Mouse (Mus musculus) megakaryocyte, adult 5-6 weeks (primary cell): ENCODE data around the gene Tfb1m. TPM values are rescaled to one million over a fixed set of nuclear protein-coding genes. Genes with fewer than 3 reads are reported as not detected.

Experiments
- ATAC-seq: 2 replicates; pipeline ENCODE4 v1.8.0; 2016; ENCODE audit warnings: mild to moderate bottlenecking, inconsistent platforms; ENCODE audit not compliant: poor library complexity, severe bottlenecking
- total RNA-seq, 2 experiments: library from RNA; stranded (forward) in 1 of 2; stranded (reverse) in 1 of 2; fragments of 153-499, 151-499 nt in 1 of 2; fragments of 221-1000, 200-1000 nt in 1 of 2; gene quantifications; 2 replicates each; pipeline versions ENCODE4 v1.2.3 to v1.2.4; 2015 to 2017

Gene Tfb1m
- total RNA-seq, 2 experiments from 2014 or later = 9.8 to 14.6 TPM

DNA sequence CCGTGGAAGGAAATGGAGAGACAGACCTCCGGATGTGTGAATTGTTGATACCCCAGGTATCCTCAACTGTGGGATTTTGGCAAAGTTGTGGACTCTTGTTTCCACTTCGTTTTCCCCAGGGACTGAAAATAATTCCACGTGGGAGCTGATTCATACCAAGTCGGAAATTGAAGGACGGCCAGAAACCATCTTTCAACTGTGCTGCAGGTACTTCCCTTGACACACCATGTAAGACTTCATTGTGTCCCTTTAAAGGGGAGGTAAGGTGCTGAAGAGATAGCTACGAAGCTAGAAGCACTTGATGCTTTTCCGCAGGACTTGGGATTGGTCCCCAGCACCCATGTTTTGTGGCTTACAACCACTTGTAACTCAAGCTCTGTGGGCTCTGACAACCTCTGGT lies 41.7 kb downstream of the Tfb1m start:
- no peak for ATAC-seq

DNA sequence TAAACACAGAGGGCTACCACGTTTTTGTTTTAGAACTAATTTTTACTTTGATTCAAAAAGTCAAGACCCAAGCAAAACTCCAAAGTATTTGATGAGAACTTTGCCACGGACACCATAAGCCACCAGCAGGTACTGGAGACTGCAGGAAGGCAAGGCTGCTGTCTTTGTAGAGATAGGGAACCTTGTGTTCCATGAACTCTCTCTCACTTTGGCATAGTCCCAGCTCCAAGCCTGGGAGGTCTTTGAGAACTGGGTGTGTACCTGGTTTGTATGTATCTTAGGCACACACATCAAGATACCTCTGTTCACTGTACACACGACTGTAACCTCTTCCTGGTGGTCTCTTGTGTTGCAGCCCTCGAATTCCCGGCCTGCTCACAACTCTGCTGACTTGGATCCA lies 43.3 kb downstream of the Tfb1m start:
- ATAC-seq = no peak

DNA sequence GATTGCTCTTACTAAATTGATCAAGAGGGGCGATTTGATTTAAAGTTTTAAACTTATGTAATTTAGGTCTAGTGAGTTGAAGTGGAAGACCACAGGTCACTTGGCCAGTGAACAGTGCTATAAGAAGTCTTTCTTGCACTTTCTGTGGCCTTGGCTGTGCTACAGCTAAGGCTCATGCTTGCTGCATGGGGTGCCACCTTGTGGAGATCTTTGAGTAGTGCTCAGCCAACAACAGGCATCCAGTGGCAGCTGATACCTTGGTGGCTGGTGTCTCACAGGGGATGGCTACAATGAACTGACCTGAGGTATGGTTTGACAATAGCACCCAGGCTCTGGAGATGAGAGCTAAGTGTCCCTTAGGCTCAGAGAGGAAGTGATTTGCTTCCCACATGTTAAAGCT lies 47.7 kb downstream of the Tfb1m start:
- ATAC-seq = peak; percentile 97

DNA sequence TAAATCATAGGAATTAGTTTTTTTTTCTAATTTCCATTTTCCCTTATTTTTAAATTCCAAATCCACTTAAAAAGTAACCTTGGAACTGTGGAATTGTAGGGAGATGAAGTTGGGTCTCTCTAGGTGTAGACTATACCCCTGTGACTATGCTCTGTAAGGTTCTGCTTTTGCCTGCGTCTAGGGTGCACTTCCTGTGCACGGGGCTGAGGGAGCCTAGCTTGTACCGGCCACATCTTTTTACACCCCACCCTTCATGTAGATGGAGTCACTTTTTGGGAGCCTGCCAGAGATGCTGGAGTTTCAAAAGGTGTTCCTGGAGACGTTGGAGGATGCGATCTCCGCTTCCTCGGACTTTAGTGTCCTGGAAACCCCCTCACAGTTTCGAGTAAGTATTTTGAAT lies 51.1 kb downstream of the Tfb1m start:
- 0 out of 2 replicates have a peak, but pooled peaks have one; percentile 41 for ATAC-seq

DNA sequence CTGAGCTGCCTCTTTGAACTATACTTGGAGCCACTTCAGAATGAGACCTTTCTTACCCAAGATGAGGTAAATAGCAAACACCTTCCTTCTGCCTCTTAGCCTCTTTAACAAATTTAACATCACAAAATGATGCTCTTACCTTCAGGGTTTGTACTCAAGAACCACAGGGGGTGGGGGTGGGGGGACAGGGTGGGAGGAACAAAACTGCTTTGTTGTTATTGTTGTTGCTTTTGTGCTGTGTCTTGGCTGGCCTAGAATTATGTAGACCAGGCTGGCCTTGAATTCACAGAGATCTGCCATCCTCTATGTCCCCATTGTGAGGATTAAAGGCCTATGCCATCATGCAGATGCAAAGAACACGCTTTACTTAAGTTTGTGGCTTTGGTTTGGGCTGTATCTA lies 51.9 kb downstream of the Tfb1m start:
- no peak for ATAC-seq

DNA sequence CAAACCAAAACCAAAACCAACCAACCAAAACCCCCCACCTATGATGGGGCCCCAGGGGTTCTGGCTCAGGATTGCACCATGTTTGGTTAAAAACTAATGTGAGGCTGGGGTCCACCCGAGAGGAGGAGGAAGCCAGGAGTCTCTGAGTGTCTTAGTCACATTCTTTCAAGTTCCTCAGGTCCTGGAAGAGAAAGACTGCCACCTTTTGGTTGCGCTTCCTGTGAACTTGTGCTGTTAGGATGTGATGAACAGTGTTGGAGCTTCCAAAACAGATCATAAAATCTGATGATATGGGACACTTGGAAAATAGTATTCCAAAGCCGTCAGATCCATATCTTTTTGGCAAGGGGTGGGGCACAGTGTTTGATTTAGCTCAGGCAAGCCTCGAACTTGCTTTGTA lies 56.6 kb downstream of the Tfb1m start:
- ATAC-seq = no peak

DNA sequence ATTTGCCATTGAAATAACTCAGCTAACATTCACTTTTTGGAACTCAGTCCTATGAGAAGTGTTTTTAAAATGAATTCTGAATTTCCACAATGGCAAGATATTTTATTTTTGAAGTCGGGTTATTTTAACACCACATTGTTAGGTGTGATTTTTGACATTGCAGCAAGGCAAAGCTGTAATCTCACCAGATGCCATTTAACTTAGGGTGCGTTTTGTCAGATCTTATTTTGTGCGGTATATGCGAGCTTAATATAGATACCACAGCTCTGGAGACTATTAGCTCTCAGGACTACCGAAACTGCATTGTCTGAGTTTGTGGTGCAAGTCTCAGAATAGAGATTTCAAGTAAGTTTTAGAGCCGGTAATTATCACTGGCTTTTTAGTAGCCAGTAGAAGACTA lies 57.5 kb downstream of the Tfb1m start:
- no peak for ATAC-seq

DNA sequence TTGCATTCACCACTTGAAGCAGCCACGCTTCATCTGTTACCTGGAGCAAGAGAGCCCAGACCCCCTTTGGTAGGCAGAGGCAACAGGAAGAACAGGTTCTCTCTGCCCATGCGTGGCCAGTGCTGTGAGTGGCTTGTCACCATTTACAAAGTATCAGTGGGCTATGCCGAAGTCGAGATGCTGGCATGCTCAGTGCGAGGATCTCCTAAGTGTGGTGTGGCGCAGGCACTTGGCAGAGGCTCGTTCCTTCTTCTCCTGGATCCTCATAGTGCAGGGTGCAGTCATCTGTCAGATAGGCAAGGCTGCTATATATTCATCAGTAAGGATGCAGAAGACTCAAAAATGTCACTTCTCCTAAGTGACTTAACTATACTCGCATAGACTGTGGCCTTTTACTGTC lies 58.1 kb downstream of the Tfb1m start:
- no peak for ATAC-seq

DNA sequence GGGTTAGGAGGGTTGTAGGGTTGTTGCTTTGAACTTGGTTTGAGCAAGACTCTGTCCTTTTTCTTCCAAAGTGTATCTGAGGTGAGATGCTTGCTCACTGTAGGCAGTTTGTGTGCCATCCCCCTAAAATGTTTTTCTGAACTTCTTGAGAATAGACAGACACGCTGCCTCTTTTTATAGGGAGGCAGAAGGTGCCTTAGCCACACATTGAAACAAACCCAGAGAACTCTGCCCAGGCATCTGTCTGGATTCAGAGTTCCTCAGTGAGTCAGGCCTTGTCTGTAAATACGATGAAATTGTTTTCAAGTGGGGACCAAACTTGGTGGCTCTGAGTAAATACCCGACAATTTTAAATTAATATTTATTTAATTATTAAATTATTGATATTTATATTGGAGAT lies 59.0 kb downstream of the Tfb1m start:
- no peak for ATAC-seq

DNA sequence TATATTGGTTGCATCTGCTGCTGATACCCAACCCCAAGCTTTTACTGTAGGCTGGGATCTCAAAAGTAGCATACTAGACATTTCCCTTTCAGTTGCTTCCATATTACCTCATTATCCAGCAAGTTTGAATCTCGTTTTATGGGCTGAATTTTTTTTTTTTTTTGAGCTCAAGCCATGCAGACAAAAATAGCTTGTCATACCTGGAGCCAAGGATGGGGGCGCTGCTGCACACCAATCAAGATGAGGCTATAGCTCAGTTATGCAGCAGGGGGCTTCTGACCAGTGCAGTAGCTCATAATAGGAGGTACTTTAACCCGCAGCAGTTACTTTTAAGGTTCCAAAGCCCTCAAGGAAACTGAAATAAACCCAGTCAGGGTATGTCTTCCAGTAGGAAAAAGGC lies 59.5 kb downstream of the Tfb1m start:
- peak; percentile 75; the same call in 1 of the 2 replicates for ATAC-seq

DNA sequence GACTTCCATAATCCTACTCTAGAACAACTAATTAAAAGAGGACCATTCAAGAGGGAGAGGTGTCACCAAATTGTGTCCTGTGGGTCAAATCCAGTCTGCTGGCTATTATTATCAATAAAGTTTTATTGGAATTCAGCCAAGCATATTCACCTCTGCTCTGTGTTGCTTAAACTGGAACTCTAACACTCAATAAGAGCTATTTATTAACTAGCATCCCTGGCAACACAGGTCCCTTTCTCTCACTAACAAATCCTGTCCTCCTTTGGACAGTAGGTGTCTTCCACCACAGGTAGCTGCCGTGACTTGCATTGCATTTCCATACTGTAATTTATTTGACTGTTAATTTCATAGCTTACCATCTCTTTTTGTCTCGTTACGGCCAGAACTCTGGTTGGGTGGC lies 61.5 kb downstream of the Tfb1m start:
- ATAC-seq = no peak

DNA sequence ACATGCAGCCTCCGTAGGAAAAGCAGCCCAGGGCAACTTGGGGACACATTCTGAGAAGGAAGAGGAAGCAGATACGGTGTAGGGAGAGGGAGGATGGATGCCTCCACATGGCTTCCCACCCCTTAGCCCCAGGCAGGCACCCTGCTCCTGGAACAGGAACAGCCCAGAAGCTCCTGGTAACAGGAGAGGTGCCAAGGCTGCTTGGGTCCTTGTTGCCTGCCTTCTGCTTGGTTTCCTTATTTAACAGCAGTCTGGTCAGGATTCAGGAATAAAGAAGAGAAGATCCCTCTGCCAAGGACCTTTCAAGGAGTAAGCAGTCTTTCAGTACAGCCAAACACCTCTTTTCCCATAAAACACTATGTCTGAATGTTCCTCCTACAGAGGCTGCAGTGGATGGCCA lies 62.0 kb downstream of the Tfb1m start:
- ATAC-seq = no peak

DNA sequence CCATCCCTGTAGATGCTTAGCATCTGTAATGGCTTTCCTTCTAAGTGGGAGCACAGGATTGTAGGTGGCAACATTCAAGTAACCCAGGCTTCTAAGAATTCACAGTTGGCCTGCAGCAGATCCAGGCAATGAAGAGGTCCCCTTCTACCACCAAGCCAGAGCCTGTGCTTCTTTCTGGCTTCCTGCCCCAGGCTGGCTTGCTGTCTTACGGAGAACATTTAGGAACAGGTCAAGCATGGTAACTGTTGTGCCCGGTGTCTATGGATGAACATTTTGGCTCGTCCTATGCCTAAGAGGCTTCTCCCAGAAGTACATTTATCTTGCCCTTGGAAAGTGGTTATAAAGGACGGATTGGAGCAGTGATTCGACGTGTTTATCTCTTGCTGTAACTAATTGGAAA lies 65.9 kb downstream of the Tfb1m start:
- ATAC-seq = no peak

DNA sequence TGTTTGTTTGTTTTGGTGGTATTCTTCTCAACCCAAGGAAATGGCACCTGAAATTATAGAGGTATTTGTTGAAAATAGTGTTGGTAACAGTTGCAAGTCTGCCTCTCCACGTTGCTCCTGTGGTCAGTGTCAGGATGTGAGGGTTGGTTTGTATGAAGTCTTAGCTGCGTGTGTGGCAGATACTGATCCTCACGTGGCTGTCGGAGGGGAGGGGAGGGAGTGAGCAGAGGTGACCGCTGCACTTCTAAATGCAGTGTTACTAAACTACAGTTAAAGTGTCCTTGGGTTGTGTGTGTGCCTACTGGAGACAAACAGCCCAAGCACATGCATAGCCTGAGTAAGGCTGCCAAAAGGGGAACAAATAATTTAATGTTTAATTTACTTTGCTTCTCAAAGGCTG lies 66.5 kb downstream of the Tfb1m start:
- ATAC-seq = peak; percentile 69

DNA sequence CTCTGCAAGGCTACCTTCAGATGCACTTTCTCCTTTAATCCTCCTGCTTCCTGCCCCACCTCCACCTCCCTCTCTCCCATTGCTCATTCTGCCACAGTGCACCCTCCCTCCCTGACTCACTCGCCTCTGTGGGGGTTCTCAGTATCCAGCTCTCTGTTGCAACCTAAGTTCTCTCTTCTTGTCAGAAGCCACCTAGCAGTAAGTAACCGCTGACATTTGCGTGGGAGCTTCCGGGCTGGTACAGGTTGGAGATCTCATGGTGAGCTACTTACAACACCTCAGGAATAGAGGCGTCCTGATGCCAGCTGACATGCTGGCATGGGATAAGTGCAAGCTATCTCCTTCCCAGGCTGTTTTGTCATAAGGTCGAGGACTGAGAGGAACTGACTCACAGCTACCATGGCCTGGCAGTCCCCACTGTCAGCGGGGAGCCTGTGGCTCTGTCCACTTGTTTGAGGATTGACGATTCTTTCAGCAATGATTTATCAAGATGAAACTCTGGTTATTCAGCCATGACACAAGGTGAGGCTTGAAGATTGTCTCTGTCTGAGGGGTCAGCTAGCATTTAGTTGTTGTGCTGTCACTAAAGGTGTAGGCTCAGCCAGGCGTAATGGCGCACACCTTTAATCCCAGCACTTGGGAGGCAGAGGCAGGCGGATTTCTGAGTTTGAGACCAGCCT lies 67.2 kb downstream of the Tfb1m start:
- peak; percentile 77 for ATAC-seq

DNA sequence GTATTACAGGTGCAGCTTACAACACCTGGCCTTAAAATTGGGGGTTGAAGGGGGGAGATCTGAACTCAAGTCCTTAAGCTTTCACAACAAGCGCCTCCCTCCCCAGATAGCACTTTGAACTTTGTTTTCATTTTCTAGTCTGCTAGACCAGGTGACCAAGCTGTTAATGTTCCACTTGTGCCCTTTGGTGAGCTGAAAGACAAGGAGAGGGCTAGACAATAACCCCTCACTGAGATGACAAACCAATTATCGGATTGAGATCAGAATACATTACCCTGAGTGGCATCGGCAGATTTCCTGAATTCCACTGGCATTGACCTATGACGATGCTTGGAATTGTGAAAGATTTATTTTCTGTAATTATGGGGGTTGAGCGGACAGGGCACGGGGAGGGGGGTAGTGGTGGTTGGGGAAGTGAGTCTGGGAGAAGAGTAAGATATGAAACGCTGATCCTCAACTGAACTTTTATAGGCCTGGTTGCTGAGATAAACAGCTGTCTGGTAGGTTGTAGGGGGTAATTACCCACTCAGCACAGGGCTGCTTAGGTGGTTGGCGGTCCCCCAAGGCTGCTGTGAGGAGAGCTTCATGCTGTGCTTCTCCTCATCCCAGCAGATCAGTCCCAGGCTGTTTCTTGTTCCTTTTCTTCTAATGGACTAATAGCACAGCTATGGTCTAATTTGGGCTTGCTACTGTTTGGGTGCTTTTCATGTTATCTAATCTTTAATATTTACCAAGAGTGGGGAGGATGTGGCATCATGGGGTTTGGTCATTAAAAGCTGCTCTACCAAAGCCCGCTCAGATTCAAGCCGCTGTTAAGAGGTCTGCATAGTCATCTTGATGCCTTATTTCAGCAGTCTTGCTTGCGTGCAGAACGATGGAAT lies 69.6 kb downstream of the Tfb1m start:
- ATAC-seq = peak; percentile 15; the same call in 1 of the 2 replicates

DNA sequence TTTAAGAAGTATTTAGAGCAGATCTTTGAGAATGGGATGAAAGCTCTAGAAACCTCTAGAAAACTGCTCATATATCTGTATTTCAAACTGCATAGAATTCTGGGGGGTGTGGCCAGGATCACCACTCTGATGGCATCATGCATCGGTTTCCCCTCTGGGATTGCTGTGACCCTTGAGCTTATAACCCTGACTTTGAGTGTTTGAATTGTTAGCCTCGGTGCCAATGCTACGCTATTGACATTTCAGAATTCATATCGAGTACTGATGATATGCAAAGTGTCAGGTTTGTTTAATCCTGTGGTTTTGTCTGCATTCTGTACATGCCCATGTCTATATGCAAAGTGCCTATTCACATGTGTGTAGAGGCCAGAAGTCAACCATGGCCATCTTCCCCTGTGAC lies 70.4 kb downstream of the Tfb1m start:
- no peak for ATAC-seq

DNA sequence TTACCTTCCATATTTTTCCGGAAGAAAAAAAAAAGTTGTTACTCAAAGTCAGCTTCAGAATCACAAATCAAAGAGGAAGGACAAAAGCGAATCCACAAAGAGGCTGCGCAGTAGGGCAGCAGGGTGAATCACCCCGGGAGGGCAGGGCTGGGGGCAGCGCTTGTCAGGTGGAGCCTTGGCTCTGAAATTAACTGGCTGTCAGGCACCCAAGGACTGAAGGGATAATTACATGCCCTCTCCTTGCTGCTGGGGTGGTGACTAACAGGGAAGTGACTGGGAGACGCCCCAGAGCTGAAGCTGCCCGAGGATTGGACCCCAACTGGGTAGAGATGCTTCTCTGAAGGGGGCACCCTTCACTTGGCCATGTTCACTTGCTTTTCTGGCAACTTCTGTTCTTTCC lies 71.7 kb downstream of the Tfb1m start:
- no peak for ATAC-seq

DNA sequence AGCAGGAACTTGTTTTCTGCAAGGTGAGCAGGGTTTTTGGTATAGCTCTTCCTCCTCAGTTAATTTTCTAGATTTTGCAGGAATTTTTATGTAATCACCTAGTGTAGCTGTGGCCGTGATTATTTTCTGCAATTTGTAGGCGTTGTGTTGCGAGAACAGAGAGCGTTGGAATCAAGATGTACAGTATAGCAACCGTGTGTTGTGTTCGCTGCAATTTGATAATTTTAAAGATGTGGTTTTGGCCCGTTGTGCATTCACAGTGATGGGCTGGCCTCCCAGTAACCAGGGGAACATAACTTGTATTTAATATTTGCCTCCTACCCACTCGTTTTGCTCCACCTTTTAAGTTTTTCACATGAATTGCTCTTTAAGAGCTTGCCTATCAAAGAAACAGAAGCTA lies 74.5 kb downstream of the Tfb1m start:
- no peak for ATAC-seq

DNA sequence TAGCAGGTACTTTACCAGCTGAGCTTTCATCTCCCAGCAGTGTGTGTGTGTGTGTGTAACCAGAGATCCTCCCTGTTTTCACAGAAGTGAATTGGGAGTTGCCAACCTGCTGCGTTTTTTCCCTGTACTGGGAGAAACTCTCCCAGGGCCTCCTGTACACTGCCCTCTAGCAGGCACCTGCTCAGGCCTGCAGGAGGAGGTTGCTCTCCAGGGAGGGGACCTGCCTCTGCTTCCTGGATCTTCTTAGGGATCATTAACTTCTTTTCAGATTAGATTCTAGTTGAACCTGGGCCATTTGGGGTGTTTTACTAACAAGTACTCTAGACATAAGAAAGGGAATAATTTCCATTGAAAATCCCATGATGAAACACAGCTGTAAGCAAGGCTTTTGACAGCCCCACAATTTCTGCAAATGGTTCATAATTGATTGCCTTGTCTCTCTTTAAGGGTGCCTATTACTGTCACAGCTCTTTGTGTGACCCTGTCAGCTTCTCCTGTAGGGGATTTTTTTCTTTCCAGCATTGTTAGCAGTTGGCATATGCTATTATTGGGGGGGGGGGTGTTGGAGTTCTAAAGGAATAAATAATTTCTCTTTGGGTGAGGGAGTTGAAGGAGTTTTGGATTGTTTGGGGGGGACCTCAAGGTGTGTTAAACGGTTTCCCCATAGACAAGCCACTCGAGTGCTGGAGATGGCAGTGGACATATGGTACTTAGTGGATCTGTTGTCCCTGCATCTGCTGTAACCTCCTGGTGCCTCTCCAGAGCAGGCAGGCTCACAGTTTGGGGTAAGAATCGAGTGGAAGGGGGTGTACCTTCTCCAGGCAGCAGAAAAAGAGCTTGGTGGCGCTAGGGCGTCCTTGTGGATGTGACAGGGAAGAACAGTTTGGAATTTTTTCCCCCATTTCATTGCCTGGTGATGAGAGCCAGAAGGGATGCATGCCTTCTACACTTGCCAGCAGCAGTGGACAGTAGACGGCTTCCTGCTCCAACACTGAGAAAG lies 75.7 kb downstream of the Tfb1m start:
- ATAC-seq = no peak

DNA sequence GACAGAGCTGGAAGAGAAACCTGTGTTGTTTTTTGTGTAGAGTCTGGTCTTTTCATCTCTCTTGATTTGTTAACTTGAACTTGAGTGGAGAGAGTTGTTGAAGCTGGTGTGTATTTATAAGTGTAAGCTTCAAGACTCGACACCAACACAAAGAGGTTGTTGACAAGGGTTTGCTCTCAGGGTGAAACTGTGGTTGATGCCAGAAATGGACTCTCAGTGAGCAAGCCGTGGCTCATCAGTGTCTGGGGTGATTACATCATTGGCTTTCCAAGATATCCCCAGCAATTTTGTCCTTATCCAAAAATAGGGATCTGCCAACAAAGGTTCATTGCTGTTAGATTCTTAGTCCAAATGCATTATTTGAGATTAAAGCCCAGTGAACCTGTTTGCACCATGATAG lies 81.0 kb downstream of the Tfb1m start:
- ATAC-seq = no peak
